Mouse (Mus musculus) spleen, adult 18-20 months (tissue): ENCODE results near the gene Nutm2.
"Not testable (repeated sequence)": the region's sequence is repeated elsewhere in the genome, so short reads cannot be mapped to it uniquely, and the experiment has no call there.

Experiments used
- DNase-seq, 2 experiments: peaks; one replicate each; pipeline ENCODE4 v3.0.0; 2022; ENCODE audit warnings: mixed read lengths in 2 of 2

The Nutm2 gene

GRCm38 (mm10) chr13:50467007-50467406, at the start of gene Nutm2:
Nutm2 (plus strand) TSS chr13:50467307.
- no peak for DNase-seq

- DNase-seq: peak; percentile 40 to 63
These were observed 49.5 kb upstream of the Nutm2 start, which contains the start of gene Fbxw17 for GRCm38 (mm10) chr13:50417389-50418183. Fbxw17 (plus strand) TSS chr13:50417864.

- no peak for DNase-seq
These were observed 48.7 kb upstream of the Nutm2 start for GRCm38 (mm10) chr13:50418421-50418820.

GRCm38 (mm10) chr13:50423625-50424209, 43.4 kb upstream of the Nutm2 start:
- DNase-seq: no peak

- DNase-seq: no peak
These were observed 42.6 kb upstream of the Nutm2 start for GRCm38 (mm10) chr13:50424517-50424916.

- DNase-seq: no peak
These were observed 40.4 kb upstream of the Nutm2 start for GRCm38 (mm10) chr13:50426686-50427085.

GRCm38 (mm10) chr13:50443812-50444211, 23.3 kb upstream of the Nutm2 start, which contains the start of gene Gm47429:
Gm47429 (minus strand) TSS chr13:50443912.
- DNase-seq: no peak

- DNase-seq: no peak
These were observed 21.8 kb upstream of the Nutm2 start for GRCm38 (mm10) chr13:50445261-50445660.

- DNase-seq: not testable (repeated sequence)
These were observed 14.8 kb upstream of the Nutm2 start for GRCm38 (mm10) chr13:50452266-50452665.

- DNase-seq: no peak
These were observed 13.7 kb upstream of the Nutm2 start for GRCm38 (mm10) chr13:50453426-50453825.

- not testable (repeated sequence) for DNase-seq
These were observed 6.7 kb upstream of the Nutm2 start for GRCm38 (mm10) chr13:50460433-50460832.

- DNase-seq: no peak
These were observed 2.2 kb upstream of the Nutm2 start for GRCm38 (mm10) chr13:50464621-50465562.

GRCm38 (mm10) chr13:50488510-50488909, 21.4 kb downstream of the Nutm2 start:
- DNase-seq: not testable (repeated sequence)

- not testable (repeated sequence) for DNase-seq
These were observed 43.6 kb downstream of the Nutm2 start for GRCm38 (mm10) chr13:50510470-50511343.
